Mouse (Mus musculus) midbrain, postnatal 0 days (tissue): Measurements from ENCODE around the gene Slc2a2. TPM values are rescaled to one million over a fixed set of nuclear protein-coding genes. Genes with fewer than 3 reads are reported as not detected.

ENCODE experiments used
- ATAC-seq: fragments of 200-750 bp; cut with Nextera tagmentation; 2 replicates; pipeline ENCODE4 v1.8.0; 2017; ENCODE audit warnings: moderate number of reproducible peaks, mild to moderate bottlenecking, moderate TSS enrichment, moderate library complexity; ENCODE audit not compliant: low FRiP score
- DNase-seq: peaks from one replicate; pipeline ENCODE4 v3.0.0-alpha.2; 2015; ENCODE audit warnings: low spot score
- H3K27ac ChIP-seq: fragments of 300-500 bp; sonication (generic); 2 replicates; pipeline ENCODE4 v1.5.1; 2014; ENCODE audit warnings: low read depth, mild to moderate bottlenecking, low read length, mixed read lengths
- H3K27me3 ChIP-seq: fragments of 300-500 bp; sonication (generic); 2 replicates; pipeline ENCODE4 v1.6.1; 2014; ENCODE audit warnings: low read length, control low read depth, mixed read lengths; ENCODE audit not compliant: insufficient read depth
- H3K36me3 ChIP-seq: fragments of 300-500 bp; sonication (generic); 2 replicates; pipeline ENCODE4 v1.6.1; 2014; ENCODE audit warnings: low read length, control low read depth, mixed read lengths; ENCODE audit not compliant: insufficient read depth
- H3K4me1 ChIP-seq: fragments of 300-500 bp; sonication (generic); 2 replicates; pipeline ENCODE4 v1.6.1; 2014; ENCODE audit warnings: mild to moderate bottlenecking, control low read depth, antibody characterized with exemption, low read length, mixed read lengths; ENCODE audit not compliant: insufficient read depth
- H3K4me2 ChIP-seq: fragments of 300-500 bp; sonication (generic); 2 replicates; pipeline ENCODE4 v1.6.1; 2014; ENCODE audit warnings: low read depth, mild to moderate bottlenecking, low read length, mixed read lengths; ENCODE audit not compliant: poor library complexity, severe bottlenecking
- H3K4me3 ChIP-seq: fragments of 300-500 bp; sonication (generic); 2 replicates; pipeline ENCODE4 v1.5.1; 2014; ENCODE audit warnings: low read depth, mild to moderate bottlenecking, low read length, moderate library complexity
- H3K9ac ChIP-seq: fragments of 300-500 bp; sonication (generic); replicated peaks from 2 replicates; pipeline ENCODE4 v1.6.1; 2014; ENCODE audit warnings: mild to moderate bottlenecking, low read length, moderate library complexity, mixed read lengths; ENCODE audit not compliant: poor library complexity, severe bottlenecking
- H3K9me3 ChIP-seq: fragments of 300-500 bp; sonication (generic); 2 replicates; pipeline ENCODE4 v1.6.1; 2016; ENCODE audit warnings: low read length, control low read depth
- CTCF ChIP-seq: IDR thresholded peaks from 2 replicates; pipeline ENCODE4 v1.5.1; 2016; ENCODE audit warnings: antibody characterized with exemption, mild to moderate bottlenecking
- WGBS: fragments of 180-500 bp; shearing (Covaris S2); extraction: QIAGEN DNeasy Blood & Tissue Kit; methylation state at CpG from one replicate; pipeline ENCODE4 v1.1.7; 2014; 5-methylcytosine and 5-hydroxymethylcytosine counted together
- polyA plus RNA-seq: library from polyadenylated mRNA; unstranded; fragments of >200 nt; fragmentation: Nextera tagmentation; extraction: Ambion mirVana; gene quantifications from 2 replicates; pipeline ENCODE4 v1.2.1, GENCODE M21; 2015
- total RNA-seq: library from RNA; depleted of rRNA; stranded (reverse); fragments of >200 nt; gene quantifications from 2 replicates; pipeline ENCODE4 v1.2.3, GENCODE M21; 2014

Gene Slc2a2
- total and polyA plus RNA-seq, 2 experiments from 2014 or later: not detected

DNA sequence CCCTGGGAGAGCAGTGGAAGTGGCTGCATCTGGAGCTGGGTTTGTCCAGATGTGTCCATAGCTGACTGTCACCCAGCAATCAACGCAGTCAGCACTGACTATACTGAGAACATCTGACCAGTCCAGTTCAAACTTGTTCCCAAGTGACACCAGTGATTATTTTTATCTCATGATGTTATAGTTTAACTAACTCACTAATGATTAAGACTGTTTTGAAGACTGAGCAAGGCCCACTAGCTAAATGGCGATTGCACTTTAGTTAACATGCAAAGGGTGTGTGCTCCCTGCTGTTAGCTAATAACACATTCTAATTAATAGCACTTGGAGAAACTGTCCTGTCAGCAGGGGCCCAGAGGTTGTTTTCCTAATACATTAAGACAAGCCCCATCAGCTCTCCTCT lies 39.3 kb downstream of the Slc2a2 start:
- 51% methylated on average over 2 of the region's 2 CpGs for WGBS
- Histone ChIP-seq H3K9me3 (no peaks in the 10 kb centered on the region), H3K27ac (no peak overlapping the region), H3K4me3 (no peak overlapping the region), H3K9ac (no peak overlapping the region), H3K27me3 (no peaks in the 10 kb centered on the region), H3K4me1 (no peaks in the 10 kb centered on the region; the same call in 1 of the 2 replicates), H3K36me3 (no peaks in the 10 kb centered on the region), H3K4me2 (no peak overlapping the region)
- no peak for TF ChIP-seq CTCF
- ATAC-seq (no peak), DNase-seq (peak; percentile 13)

DNA sequence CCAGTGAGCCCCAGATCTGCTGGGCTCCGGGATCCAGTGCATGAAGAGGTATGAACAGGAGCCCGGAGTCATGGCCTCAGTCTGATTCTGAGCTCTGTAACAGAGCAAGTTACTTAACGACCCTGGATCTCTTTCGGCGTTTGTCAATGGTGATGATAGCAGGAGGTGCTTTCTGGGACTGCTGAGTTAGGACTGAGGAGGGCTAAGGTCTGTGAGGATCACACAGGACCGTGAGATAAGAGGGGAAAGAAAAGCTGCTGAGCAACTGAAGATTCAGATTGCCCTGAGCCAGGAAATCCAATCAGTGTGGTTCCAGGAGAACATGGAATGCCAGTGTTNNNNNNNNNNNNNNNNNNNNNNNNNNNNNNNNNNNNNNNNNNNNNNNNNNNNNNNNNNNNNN lies 42.6 kb downstream of the Slc2a2 start:
- ATAC-seq (no peak), DNase-seq (no peak)
- Histone ChIP-seq H3K9ac (no peak overlapping the region), H3K4me1 (peaks cover 5% of the 10 kb centered on the region), H3K27ac (no peak overlapping the region), H3K36me3 (no peaks in the 10 kb centered on the region), H3K4me3 (no peak overlapping the region), H3K9me3 (no peaks in the 10 kb centered on the region), H3K27me3 (no peaks in the 10 kb centered on the region), H3K4me2 (no peak overlapping the region)
- WGBS: 35% methylated on average over 6 of the region's 6 CpGs
- TF ChIP-seq CTCF: no peak

DNA sequence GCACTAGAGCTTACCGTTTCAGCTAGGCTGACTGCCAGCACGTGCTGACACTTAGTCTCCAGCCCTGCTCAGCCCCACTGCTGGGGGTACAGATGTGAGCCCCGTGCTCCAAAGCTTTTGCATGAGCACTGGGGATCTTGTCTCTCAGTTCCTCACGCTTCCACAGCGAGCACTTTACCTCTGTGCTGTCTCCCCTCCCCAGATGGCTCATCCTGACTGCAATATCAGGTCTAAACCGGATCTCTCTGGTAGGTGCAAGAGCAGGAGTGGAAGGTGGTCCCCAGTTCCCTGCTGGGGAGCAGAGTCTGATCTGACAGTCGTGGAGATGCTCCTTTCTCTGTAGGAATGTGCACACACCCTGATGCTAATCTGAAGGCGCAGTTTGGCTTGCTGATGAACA lies 45.5 kb downstream of the Slc2a2 start:
- Histone ChIP-seq H3K4me3 (no peak overlapping the region), H3K4me1 (peaks cover 5% of the 10 kb centered on the region), H3K27ac (peak overlapping the region; percentile 43), H3K9me3 (no peaks in the 10 kb centered on the region), H3K27me3 (no peaks in the 10 kb centered on the region), H3K36me3 (no peaks in the 10 kb centered on the region), H3K4me2 (no peak overlapping the region), H3K9ac (no peak overlapping the region; the same call in 1 of the 2 replicates)
- TF ChIP-seq CTCF: no peak
- peak; percentile 70 for ATAC-seq
- DNase-seq: peak; percentile 38
- WGBS: 32% methylated on average over 8 of the region's 8 CpGs

DNA sequence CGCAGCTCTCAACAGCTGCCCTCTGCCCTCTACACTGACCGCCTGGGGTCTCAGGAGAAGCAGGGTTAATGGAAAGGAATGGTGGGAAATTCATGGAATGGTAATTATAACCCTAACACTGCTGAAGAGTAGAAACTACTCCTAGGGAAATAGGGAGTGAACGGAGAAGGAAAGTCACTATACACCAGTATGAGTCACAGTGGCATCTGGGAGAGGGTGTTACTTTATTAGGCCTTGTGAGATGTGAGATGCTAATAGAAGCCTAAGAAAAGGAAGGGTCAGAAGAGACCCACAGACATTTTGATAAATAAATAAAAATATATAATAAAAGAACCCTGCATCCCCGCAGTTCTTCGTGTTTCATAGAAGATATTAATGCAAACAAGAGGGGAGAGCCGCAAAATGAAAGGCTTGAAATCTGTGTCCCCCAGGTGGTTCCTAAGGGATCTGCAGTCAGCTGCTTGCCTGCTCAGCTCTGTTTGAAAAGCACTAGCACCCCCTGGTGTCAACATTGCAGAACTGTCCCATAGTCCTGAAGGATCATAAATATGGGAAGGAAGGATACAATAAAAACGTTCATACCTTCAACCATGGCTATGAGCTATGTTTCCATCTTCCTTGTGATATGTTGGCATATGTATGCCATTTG lies 48.3 kb downstream of the Slc2a2 start:
- DNase-seq (peak; percentile 94), ATAC-seq (peak; percentile 84)
- TF ChIP-seq CTCF: peak; percentile 99
- Histone ChIP-seq H3K36me3 (no peaks in the 10 kb centered on the region), H3K9ac (no peak overlapping the region), H3K9me3 (no peaks in the 10 kb centered on the region), H3K27me3 (no peaks in the 10 kb centered on the region), H3K4me1 (peaks cover 5% of the 10 kb centered on the region; the same call in 1 of the 2 replicates), H3K4me3 (no peak overlapping the region), H3K4me2 (no peak overlapping the region), H3K27ac (no peak overlapping the region)
- 31% methylated on average over 7 of the region's 7 CpGs for WGBS

DNA sequence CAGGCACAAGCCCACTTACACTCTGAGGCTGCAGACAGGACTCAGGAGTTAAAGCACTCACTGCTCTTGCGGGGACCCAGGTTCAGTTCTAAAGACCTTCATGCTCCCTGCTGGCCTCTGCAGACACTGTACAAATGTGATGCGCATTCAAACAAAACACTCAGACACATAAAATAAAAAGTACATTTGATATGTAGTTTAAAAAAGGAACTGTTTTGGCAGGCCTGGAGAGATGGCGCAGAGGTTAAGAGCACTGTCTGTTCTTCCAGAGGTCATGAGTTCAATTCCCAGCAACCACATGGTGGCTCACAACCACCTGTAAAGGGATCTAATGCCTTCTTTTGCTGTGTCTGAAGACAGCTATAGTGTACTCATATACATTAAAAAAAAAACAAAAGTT lies 50.4 kb downstream of the Slc2a2 start:
- ATAC-seq (no peak), DNase-seq (no peak)
- Histone ChIP-seq H3K9ac (no peak overlapping the region), H3K4me2 (no peak overlapping the region), H3K4me3 (no peak overlapping the region), H3K27me3 (no peaks in the 10 kb centered on the region), H3K27ac (no peak overlapping the region), H3K36me3 (no peaks in the 10 kb centered on the region), H3K4me1 (peaks cover 4% of the 10 kb centered on the region; the same call in 1 of the 2 replicates), H3K9me3 (no peaks in the 10 kb centered on the region)
- no peak for TF ChIP-seq CTCF
- WGBS: 89% methylated on average over 3 of the region's 3 CpGs

DNA sequence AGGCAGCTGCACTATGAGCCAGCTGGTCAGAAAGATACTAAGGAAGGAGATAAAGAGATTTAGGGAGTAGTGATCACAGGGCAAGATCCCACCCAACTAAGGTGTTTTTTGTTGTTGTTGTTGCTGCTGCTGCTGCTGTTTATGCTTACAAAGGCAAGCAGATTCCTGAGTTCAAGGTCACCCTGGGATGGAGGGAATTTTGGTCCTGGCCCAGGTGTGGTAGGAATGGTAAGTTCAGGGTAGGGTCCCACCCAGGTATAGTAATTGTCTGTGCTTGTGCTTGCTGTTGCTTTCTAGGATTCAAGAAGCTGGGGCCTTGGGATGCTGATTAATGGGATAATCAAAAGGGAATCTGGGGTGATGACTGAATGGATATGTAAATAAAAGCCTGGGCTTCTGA lies 51.3 kb downstream of the Slc2a2 start:
- H3K9ac ChIP-seq: no peak overlapping the region
- no peak overlapping the region for H3K27ac ChIP-seq
- no peak for ATAC-seq
- no peak overlapping the region for H3K4me3 ChIP-seq
- no peaks in the 10 kb centered on the region for H3K9me3 ChIP-seq
- H3K4me1 ChIP-seq: no peaks in the 10 kb centered on the region
- H3K27me3 ChIP-seq: no peaks in the 10 kb centered on the region
- no peak overlapping the region for H3K4me2 ChIP-seq
- TF ChIP-seq CTCF: no peak
- H3K36me3 ChIP-seq: no peaks in the 10 kb centered on the region
- DNase-seq: no peak
